Mouse (Mus musculus) neural tube, embryonic 11.5 days (tissue): ENCODE measurements around the gene Pcdh20. TPM values are rescaled to one million over a fixed set of nuclear protein-coding genes. Genes with fewer than 3 reads are reported as not detected.
A peak's percentile ranks its signal among the peaks of the same experiment; 100 is the strongest.

Experiments
- ATAC-seq: fragments of 200-750 bp; cut with Nextera tagmentation; 2 replicates; pipeline ENCODE4 v1.8.0; 2017; ENCODE audit warnings: moderate number of reproducible peaks, mild to moderate bottlenecking, moderate TSS enrichment, moderate library complexity; ENCODE audit not compliant: insufficient read depth, low FRiP score, low TSS enrichment
- DNase-seq: peaks from one replicate; pipeline ENCODE4 v3.0.0-alpha.2; 2015; ENCODE audit warnings: low spot score
- H3K27ac ChIP-seq: fragments of 300-500 bp; sonication (generic); 2 replicates; pipeline ENCODE4 v1.5.1; 2014; ENCODE audit warnings: low read depth, mild to moderate bottlenecking, low read length
- H3K27me3 ChIP-seq: fragments of 300-500 bp; sonication (generic); 2 replicates; pipeline ENCODE4 v1.6.1; 2014; ENCODE audit warnings: mild to moderate bottlenecking, low read length, mixed read lengths; ENCODE audit not compliant: control insufficient read depth, insufficient read depth
- H3K36me3 ChIP-seq: fragments of 300-500 bp; sonication (generic); 2 replicates; pipeline ENCODE4 v1.6.1; 2014; ENCODE audit warnings: mild to moderate bottlenecking, low read length, moderate library complexity, mixed read lengths; ENCODE audit not compliant: control insufficient read depth, insufficient read depth
- H3K4me1 ChIP-seq: fragments of 300-500 bp; sonication (generic); 2 replicates; pipeline ENCODE4 v1.6.1; 2014; ENCODE audit warnings: low read length, mixed read lengths; ENCODE audit not compliant: control insufficient read depth, insufficient read depth
- H3K4me2 ChIP-seq: fragments of 300-500 bp; sonication (generic); 2 replicates; pipeline ENCODE4 v1.6.1; 2014; ENCODE audit warnings: low read depth, mild to moderate bottlenecking, moderate library complexity
- H3K4me3 ChIP-seq: fragments of 300-500 bp; sonication (generic); 2 replicates; pipeline ENCODE4 v1.5.1; 2014; ENCODE audit warnings: low read depth, low read length
- H3K9ac ChIP-seq: fragments of 300-500 bp; sonication (generic); 2 replicates; pipeline ENCODE4 v1.6.1; 2014; ENCODE audit warnings: mild to moderate bottlenecking, low read length
- H3K9me3 ChIP-seq: fragments of 300-500 bp; sonication (generic); 2 replicates; pipeline ENCODE4 v1.6.1; 2016; ENCODE audit warnings: low read length; ENCODE audit not compliant: control insufficient read depth
- WGBS: fragments of 180-500 bp; shearing (Covaris S2); extraction: QIAGEN DNeasy Blood & Tissue Kit; methylation state at CpG from one replicate; pipeline ENCODE4 v1.1.7; 2014; 5-methylcytosine and 5-hydroxymethylcytosine counted together
- polyA plus RNA-seq: library from polyadenylated mRNA; unstranded; fragments of >200 nt; fragmentation: Nextera tagmentation; extraction: Ambion mirVana; gene quantifications from 2 replicates; pipeline ENCODE4 v1.2.1, GENCODE M21; 2014

The Pcdh20 gene
- polyA plus RNA-seq: 1.4 and 2.0 TPM in 2 replicates

- Histone ChIP-seq H3K27me3 (no peaks in the 10 kb centered on the region), H3K36me3 (no peaks in the 10 kb centered on the region), H3K9ac (peak within 1 kb of the TSS; percentile 12), H3K27ac (no peak within 1 kb of the TSS), H3K4me3 (peak within 1 kb of the TSS; percentile 42), H3K4me1 (0 out of 2 replicates have a peak, but pooled peaks cover 2% of the 10 kb centered on the region), H3K9me3 (no peaks in the 10 kb centered on the region), H3K4me2 (peak within 1 kb of the TSS; percentile 67)
- ATAC-seq (peak; percentile 81), DNase-seq (peak; percentile 61)
- WGBS: 2% methylated on average over 29 of the region's 29 CpGs
Observed at GRCm38 (mm10) chr14:88470495-88471434, at the start of gene Pcdh20. Pcdh20 (minus strand) TSS chr14:88471396.

GRCm38 (mm10) chr14:88479909-88480308, 8.7 kb upstream of the Pcdh20 start:
- Histone ChIP-seq H3K27me3 (no peaks in the 10 kb centered on the region), H3K27ac (no peak overlapping the region), H3K36me3 (no peaks in the 10 kb centered on the region), H3K9me3 (no peaks in the 10 kb centered on the region), H3K4me1 (no peaks in the 10 kb centered on the region), H3K4me2 (no peak overlapping the region), H3K9ac (no peak overlapping the region), H3K4me3 (no peak overlapping the region)
- 58% methylated on average over 3 of the region's 3 CpGs for WGBS
- DNase-seq: peak; percentile 28
- no peak for ATAC-seq

GRCm38 (mm10) chr14:88469956-88470355, 1.2 kb downstream of the Pcdh20 start:
- no peak for DNase-seq
- no peaks in the 10 kb centered on the region for H3K36me3 ChIP-seq
- no peak overlapping the region for H3K9ac ChIP-seq
- 1% methylated on average over 9 of the region's 9 CpGs for WGBS
- 0 out of 2 replicates have a peak, but pooled peaks cover 2% of the 10 kb centered on the region for H3K4me1 ChIP-seq
- no peak overlapping the region for H3K27ac ChIP-seq
- peak overlapping the region; percentile 42 for H3K4me3 ChIP-seq
- no peak for ATAC-seq
- peak overlapping the region; percentile 67 for H3K4me2 ChIP-seq
- no peaks in the 10 kb centered on the region for H3K27me3 ChIP-seq
- no peaks in the 10 kb centered on the region for H3K9me3 ChIP-seq

- no peaks in the 10 kb centered on the region for H3K27me3 ChIP-seq
- H3K36me3 ChIP-seq: no peaks in the 10 kb centered on the region
- H3K4me2 ChIP-seq: peak overlapping the region; percentile 67
- H3K4me1 ChIP-seq: 0 out of 2 replicates have a peak, but pooled peaks cover 2% of the 10 kb centered on the region
- H3K9ac ChIP-seq: peak overlapping the region; percentile 19
- peak overlapping the region; percentile 42 for H3K4me3 ChIP-seq
- DNase-seq: peak; percentile 50
- H3K9me3 ChIP-seq: no peaks in the 10 kb centered on the region
- no peak overlapping the region for H3K27ac ChIP-seq
- 2% methylated on average over 18 of the region's 18 CpGs for WGBS
- peak; percentile 62 for ATAC-seq
Observed at GRCm38 (mm10) chr14:88469361-88469760, 1.8 kb downstream of the Pcdh20 start.

- WGBS: 98% methylated on average over 1 of the region's 1 CpGs
- Histone ChIP-seq H3K4me1 (0 out of 2 replicates have a peak, but pooled peaks cover 2% of the 10 kb centered on the region), H3K9me3 (no peaks in the 10 kb centered on the region), H3K36me3 (no peaks in the 10 kb centered on the region), H3K4me3 (no peak overlapping the region), H3K27ac (no peak overlapping the region), H3K9ac (no peak overlapping the region), H3K4me2 (no peak overlapping the region), H3K27me3 (no peaks in the 10 kb centered on the region)
- DNase-seq: no peak
- no peak for ATAC-seq
Observed at GRCm38 (mm10) chr14:88466416-88466815, 4.8 kb downstream of the Pcdh20 start.

- Histone ChIP-seq H3K9ac (no peak overlapping the region), H3K36me3 (no peaks in the 10 kb centered on the region), H3K27ac (no peak overlapping the region), H3K9me3 (no peaks in the 10 kb centered on the region), H3K4me3 (no peak overlapping the region), H3K27me3 (no peaks in the 10 kb centered on the region), H3K4me2 (no peak overlapping the region), H3K4me1 (no peaks in the 10 kb centered on the region)
- DNase-seq: no peak
- WGBS: 69% methylated on average over 1 of the region's 1 CpGs
- no peak for ATAC-seq
Observed at GRCm38 (mm10) chr14:88464356-88464755, 6.8 kb downstream of the Pcdh20 start.

GRCm38 (mm10) chr14:88463357-88463756, 7.8 kb downstream of the Pcdh20 start:
- no peaks in the 10 kb centered on the region for H3K36me3 ChIP-seq
- DNase-seq: no peak
- no peaks in the 10 kb centered on the region for H3K4me1 ChIP-seq
- WGBS: 85% methylated on average over 2 of the region's 2 CpGs
- H3K27ac ChIP-seq: no peak overlapping the region
- H3K9me3 ChIP-seq: no peaks in the 10 kb centered on the region
- ATAC-seq: no peak
- no peak overlapping the region for H3K9ac ChIP-seq
- H3K4me3 ChIP-seq: no peak overlapping the region
- no peaks in the 10 kb centered on the region for H3K27me3 ChIP-seq
- H3K4me2 ChIP-seq: no peak overlapping the region

- Histone ChIP-seq H3K9me3 (no peaks in the 10 kb centered on the region), H3K36me3 (no peaks in the 10 kb centered on the region), H3K4me1 (no peaks in the 10 kb centered on the region), H3K27me3 (no peaks in the 10 kb centered on the region), H3K4me2 (no peak overlapping the region), H3K27ac (no peak overlapping the region), H3K9ac (no peak overlapping the region), H3K4me3 (no peak overlapping the region)
- no peak for ATAC-seq
- 87% methylated on average over 3 of the region's 3 CpGs for WGBS
- no peak for DNase-seq
Observed at GRCm38 (mm10) chr14:88462944-88463343, 8.3 kb downstream of the Pcdh20 start.

- no peak for DNase-seq
- Histone ChIP-seq H3K27me3 (no peaks in the 10 kb centered on the region), H3K4me2 (no peak overlapping the region), H3K36me3 (no peaks in the 10 kb centered on the region), H3K27ac (no peak overlapping the region), H3K9ac (no peak overlapping the region), H3K9me3 (no peaks in the 10 kb centered on the region), H3K4me1 (no peaks in the 10 kb centered on the region), H3K4me3 (no peak overlapping the region)
- no peak for ATAC-seq
- WGBS: 86% methylated on average over 3 of the region's 3 CpGs
Observed at GRCm38 (mm10) chr14:88460705-88461104, 10.5 kb downstream of the Pcdh20 start.
